Mouse (Mus musculus) megakaryocyte, embryonic 14.5 days (primary cell): ENCODE measurements at regions not wholly inside any gene's neighbourhood (a gene's known extent, or its start where the extent isn't known, plus 50 kb on each side); places are given as distances from the start of the nearest gene placed in this dataset.

Experiments used
- FLI1 ChIP-seq: IDR thresholded peaks from 2 replicates; pipeline ENCODE4 v1.6.1; 2012; ENCODE audit warnings: low read length, inconsistent platforms, mixed read lengths
- GATA1 ChIP-seq: IDR thresholded peaks from 3 replicates; pipeline ENCODE4 v1.6.1; 2012; ENCODE audit warnings: mixed read lengths, low read length, inconsistent platforms, borderline replicate concordance

DNA sequence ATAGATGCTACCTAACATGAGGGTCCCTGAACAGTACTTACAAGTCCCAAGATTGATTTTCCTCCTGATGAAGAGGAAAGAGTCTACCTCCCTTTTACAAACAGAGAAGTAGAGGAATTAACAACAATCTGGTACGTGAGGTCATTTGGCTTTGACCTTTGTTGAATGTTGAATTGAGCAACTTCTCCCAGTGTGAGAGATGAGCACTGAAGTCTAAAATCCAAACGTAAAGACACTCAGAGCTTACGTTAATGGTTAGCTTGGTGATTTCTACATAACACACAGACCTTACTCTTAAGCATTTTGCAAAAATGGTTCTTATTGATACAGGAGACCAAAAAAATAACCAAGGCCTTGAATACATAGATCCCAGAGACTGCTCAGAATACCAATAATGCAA is 165.1 kb downstream of the Tmx1 start:
- TF ChIP-seq GATA1 (no peak), FLI1 (no peak)
